Mouse (Mus musculus) MEL (cell line): ENCODE data around the gene Unc79.

Experiments used
- CTCF ChIP-seq, 3 experiments: IDR thresholded peaks in 2 of 3; conservative IDR thresholded peaks in 1 of 3; 2 replicates each; pipeline ENCODE4 v1.5.1; 2011 to 2012; ENCODE audit warnings: low read length in 3 of 3, low read depth in 2 of 3, mild to moderate bottlenecking in 2 of 3, improper control_type of control experiment in 1 of 3, inconsistent platforms in 1 of 3, mixed read lengths in 1 of 3, moderate library complexity in 1 of 3; ENCODE audit not compliant: control insufficient read depth in 1 of 3, insufficient read depth in 1 of 3, poor library complexity in 1 of 3, severe bottlenecking in 1 of 3
- MYB ChIP-seq: IDR thresholded peaks from 2 replicates; pipeline ENCODE4 v1.6.1; 2011; ENCODE audit warnings: mild to moderate bottlenecking, low read depth, low read length, improper control_type of control experiment
- POLR2A ChIP-seq, 2 experiments: IDR thresholded peaks; 2 replicates each; pipeline ENCODE4 v1.6.1; 2011 to 2012; ENCODE audit warnings: low read length in 2 of 2, mild to moderate bottlenecking in 2 of 2, control low read depth in 1 of 2, improper control_type of control experiment in 1 of 2, low read depth in 1 of 2, moderate library complexity in 1 of 2; ENCODE audit not compliant: control insufficient read depth in 1 of 2, insufficient read depth in 1 of 2, poor library complexity in 1 of 2
- RAD21 ChIP-seq: IDR thresholded peaks from 2 replicates; pipeline ENCODE4 v1.6.1; 2011; ENCODE audit warnings: mild to moderate bottlenecking, low read depth, low read length, improper control_type of control experiment
- RCOR1 ChIP-seq: IDR thresholded peaks from 2 replicates; pipeline ENCODE4 v1.6.1; 2012; ENCODE audit warnings: low read depth, mild to moderate bottlenecking, inconsistent platforms, low read length, improper control_type of control experiment
- SMC3 ChIP-seq: IDR thresholded peaks from 2 replicates; pipeline ENCODE4 v1.6.1; 2011; ENCODE audit warnings: low read depth, low read length, improper control_type of control experiment
- TCF12 ChIP-seq: IDR thresholded peaks from 2 replicates; pipeline ENCODE4 v1.6.1; 2014; ENCODE audit warnings: low read depth, mild to moderate bottlenecking, inconsistent platforms, low read length, improper control_type of control experiment, moderate library complexity
- UBTF ChIP-seq: IDR thresholded peaks from 2 replicates; pipeline ENCODE4 v1.6.1; 2012; ENCODE audit warnings: low read depth, mild to moderate bottlenecking, inconsistent platforms, low read length, improper control_type of control experiment, moderate library complexity, borderline replicate concordance; ENCODE audit not compliant: insufficient read depth
- ZKSCAN1 ChIP-seq: IDR thresholded peaks from 2 replicates; pipeline ENCODE4 v1.6.1; 2012; ENCODE audit warnings: low read depth, mild to moderate bottlenecking, inconsistent platforms, low read length, improper control_type of control experiment, moderate library complexity

DNA sequence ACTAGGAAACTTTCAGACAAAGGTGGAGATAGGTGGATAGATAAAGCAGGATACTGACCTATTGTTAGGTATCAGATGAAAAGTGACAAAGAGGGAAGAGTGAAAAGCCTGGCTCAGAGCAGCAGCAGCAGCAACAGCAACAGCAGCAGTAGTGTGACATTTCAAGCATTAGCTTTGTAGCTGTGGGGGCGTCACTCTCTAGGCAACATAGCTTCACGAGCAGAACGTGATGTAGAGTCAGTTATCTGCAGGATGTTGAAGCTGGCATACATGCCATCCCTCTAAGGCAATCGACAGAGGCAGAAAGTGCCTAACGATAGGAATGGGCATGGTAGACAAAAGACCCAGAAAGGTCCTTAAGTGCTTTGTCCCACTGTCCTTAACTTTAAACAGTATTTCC lies 173.3 kb downstream of the Unc79 start:
- no peak for TF ChIP-seq SMC3
- TF ChIP-seq POLR2A (IDR thresholded peaks at IDR 0.05; ENCODE audit: control insufficient read depth in 1 of 2, insufficient read depth in 1 of 2, low read depth in 1 of 2, low read length in 2 of 2, poor library complexity in 1 of 2) = no peak
- TF ChIP-seq RCOR1 = no peak
- no peak for TF ChIP-seq UBTF
- TF ChIP-seq CTCF (IDR thresholded peaks at IDR 0.05 in 2 of 3, conservative IDR thresholded peaks at IDR 0.05 in 1 of 3; ENCODE audit: control insufficient read depth in 1 of 3, insufficient read depth in 1 of 3, low read depth in 2 of 3, low read length in 3 of 3, poor library complexity in 1 of 3, severe bottlenecking in 1 of 3) = no peak
- TF ChIP-seq MYB = no peak
- TF ChIP-seq TCF12 = no peak
- TF ChIP-seq RAD21 = no peak
- no peak for TF ChIP-seq ZKSCAN1
